Mouse (Mus musculus) hindbrain, postnatal 0 days (tissue): ENCODE measurements around the gene Stac3. TPM values are rescaled to one million over a fixed set of nuclear protein-coding genes. Genes with fewer than 3 reads are reported as not detected.

ENCODE experiments used
- ATAC-seq: fragments of 200-750 bp; cut with Nextera tagmentation; 2 replicates; pipeline ENCODE4 v1.8.0; 2017; ENCODE audit warnings: mild to moderate bottlenecking, moderate TSS enrichment, moderate library complexity
- DNase-seq: peaks from one replicate; pipeline ENCODE4 v3.0.0-alpha.2; 2015; ENCODE audit warnings: low spot score
- H3K27ac ChIP-seq: fragments of 300-500 bp; sonication (generic); 2 replicates; pipeline ENCODE4 v1.5.1; 2014; ENCODE audit warnings: mild to moderate bottlenecking
- H3K27me3 ChIP-seq: fragments of 300-500 bp; sonication (generic); 2 replicates; pipeline ENCODE4 v1.6.1; 2014; ENCODE audit warnings: low read length, mixed read lengths; ENCODE audit not compliant: insufficient read depth
- H3K36me3 ChIP-seq: fragments of 300-500 bp; sonication (generic); 2 replicates; pipeline ENCODE4 v1.6.1; 2014; ENCODE audit warnings: low read length, mixed read lengths; ENCODE audit not compliant: insufficient read depth
- H3K4me1 ChIP-seq: fragments of 300-500 bp; sonication (generic); 2 replicates; pipeline ENCODE4 v1.6.1; 2014; ENCODE audit warnings: antibody characterized with exemption, low read length, mixed read lengths; ENCODE audit not compliant: insufficient read depth
- H3K4me2 ChIP-seq: fragments of 300-500 bp; sonication (generic); 2 replicates; pipeline ENCODE4 v1.6.1; 2014; ENCODE audit warnings: low read depth, mild to moderate bottlenecking, low read length, moderate library complexity, mixed read lengths
- H3K4me3 ChIP-seq: fragments of 300-500 bp; sonication (generic); 2 replicates; pipeline ENCODE4 v1.5.1; 2014; ENCODE audit warnings: low read length
- H3K9ac ChIP-seq: fragments of 300-500 bp; sonication (generic); replicated peaks from 2 replicates; pipeline ENCODE4 v1.6.1; 2014; ENCODE audit warnings: mild to moderate bottlenecking, low read length, moderate library complexity, mixed read lengths
- H3K9me3 ChIP-seq: fragments of 300-500 bp; sonication (generic); 2 replicates; pipeline ENCODE4 v1.6.1; 2016; ENCODE audit warnings: low read length, mixed read lengths
- CTCF ChIP-seq: IDR thresholded peaks from 2 replicates; pipeline ENCODE4 v1.5.1; 2016; ENCODE audit warnings: antibody characterized with exemption, control low read depth, low read depth
- WGBS: fragments of 180-500 bp; shearing (Covaris S2); extraction: QIAGEN DNeasy Blood & Tissue Kit; methylation state at CpG from one replicate; pipeline ENCODE4 v1.1.7; 2014; 5-methylcytosine and 5-hydroxymethylcytosine counted together
- polyA plus RNA-seq: library from polyadenylated mRNA; unstranded; fragments of >200 nt; fragmentation: Nextera tagmentation; extraction: Ambion mirVana; gene quantifications from 2 replicates; pipeline ENCODE4 v1.2.1, GENCODE M21; 2015
- total RNA-seq: library from RNA; depleted of rRNA; stranded (reverse); fragments of >200 nt; gene quantifications from 2 replicates; pipeline ENCODE4 v1.2.3, GENCODE M21; 2014

Gene Stac3
- total and polyA plus RNA-seq, 2 experiments from 2014 or later: 1.4 to 3.7 TPM

DNA sequence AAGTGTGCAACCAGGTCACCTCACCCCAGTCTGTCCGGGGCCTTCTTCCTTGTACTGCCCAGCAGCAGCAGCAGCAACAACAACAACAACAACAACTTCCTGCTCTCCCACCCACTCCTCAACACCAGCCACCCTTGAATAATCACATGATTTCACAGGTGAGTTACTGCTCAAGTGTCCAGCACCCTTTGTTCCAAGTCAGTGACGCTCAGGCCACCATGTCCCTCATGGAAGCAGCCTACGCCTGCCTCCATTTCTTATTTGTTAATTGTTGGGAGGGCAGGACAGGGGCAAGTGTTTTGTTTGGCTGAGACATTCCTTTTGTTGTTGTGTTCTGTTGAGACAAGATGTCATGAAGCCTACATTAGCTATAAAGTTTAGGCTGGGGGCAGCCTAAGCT is 24.9 kb upstream of the Stac3 start:
- 90% methylated on average over 3 of the region's 3 CpGs for WGBS
- ATAC-seq (no peak), DNase-seq (no peak)
- Histone ChIP-seq H3K4me2 (no peak overlapping the region), H3K9ac (no peak overlapping the region), H3K36me3 (peaks cover 28% of the 10 kb centered on the region; the same call in 1 of the 2 replicates), H3K4me3 (no peak overlapping the region), H3K4me1 (no peaks in the 10 kb centered on the region), H3K27me3 (no peaks in the 10 kb centered on the region), H3K27ac (no peak overlapping the region), H3K9me3 (no peaks in the 10 kb centered on the region)
- no peak for TF ChIP-seq CTCF

DNA sequence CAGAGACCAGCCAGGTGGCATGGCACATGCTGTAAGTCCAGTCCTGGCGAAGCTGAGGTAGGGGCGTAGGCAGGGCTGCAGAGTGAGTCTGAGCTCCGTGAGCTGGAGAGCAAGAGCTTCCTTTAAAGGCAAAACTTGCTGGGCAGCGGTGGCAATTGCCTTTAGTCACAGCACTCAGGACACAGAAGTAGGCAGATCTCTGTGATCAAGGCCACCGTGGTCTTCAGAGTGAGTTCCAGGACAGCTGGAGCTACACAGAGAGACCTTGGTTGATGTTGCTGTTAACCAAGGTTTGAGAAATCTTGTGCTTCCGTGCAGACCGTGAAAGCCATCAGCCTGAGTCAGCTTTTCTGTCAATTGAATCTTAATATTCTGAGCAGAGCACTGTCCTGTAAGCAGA is 24.2 kb upstream of the Stac3 start:
- TF ChIP-seq CTCF: no peak
- WGBS: 83% methylated on average over 7 of the region's 7 CpGs
- Histone ChIP-seq H3K36me3 (peaks cover 25% of the 10 kb centered on the region; the same call in 1 of the 2 replicates), H3K4me3 (no peak overlapping the region), H3K4me1 (no peaks in the 10 kb centered on the region), H3K9me3 (no peaks in the 10 kb centered on the region), H3K9ac (no peak overlapping the region), H3K27me3 (no peaks in the 10 kb centered on the region), H3K4me2 (no peak overlapping the region), H3K27ac (no peak overlapping the region)
- ATAC-seq (no peak), DNase-seq (no peak)

- peak; percentile 74 for TF ChIP-seq CTCF
- Histone ChIP-seq H3K4me2 (no peak overlapping the region), H3K36me3 (peaks cover 32% of the 10 kb centered on the region; the same call in 1 of the 2 replicates), H3K4me1 (no peaks in the 10 kb centered on the region), H3K4me3 (no peak overlapping the region), H3K27ac (no peak overlapping the region), H3K9ac (no peak overlapping the region), H3K27me3 (no peaks in the 10 kb centered on the region), H3K9me3 (no peaks in the 10 kb centered on the region)
- ATAC-seq: 0 out of 2 replicates have a peak, but pooled peaks have one; percentile 56
- peak; percentile 74 for DNase-seq
- WGBS: 92% methylated on average over 4 of the region's 4 CpGs
Observed at GRCm38 (mm10) chr10:127479131-127479530, 22.4 kb upstream of the Stac3 start.

GRCm38 (mm10) chr10:127480833-127481813 is 20.4 kb upstream of the Stac3 start:
- 0 out of 2 replicates have a peak, but pooled peaks have one; percentile 11 for TF ChIP-seq CTCF
- peaks cover 41% of the 10 kb centered on the region for H3K36me3 ChIP-seq
- no peak overlapping the region for H3K9ac ChIP-seq
- 78% methylated on average over 19 of the region's 19 CpGs for WGBS
- no peak overlapping the region for H3K4me3 ChIP-seq
- no peak overlapping the region for H3K4me2 ChIP-seq
- no peaks in the 10 kb centered on the region for H3K27me3 ChIP-seq
- DNase-seq (no peak), ATAC-seq (peak; percentile 46; the same call in 1 of the 2 replicates)
- H3K4me1 ChIP-seq: no peaks in the 10 kb centered on the region
- no peak overlapping the region for H3K27ac ChIP-seq
- no peaks in the 10 kb centered on the region for H3K9me3 ChIP-seq

DNA sequence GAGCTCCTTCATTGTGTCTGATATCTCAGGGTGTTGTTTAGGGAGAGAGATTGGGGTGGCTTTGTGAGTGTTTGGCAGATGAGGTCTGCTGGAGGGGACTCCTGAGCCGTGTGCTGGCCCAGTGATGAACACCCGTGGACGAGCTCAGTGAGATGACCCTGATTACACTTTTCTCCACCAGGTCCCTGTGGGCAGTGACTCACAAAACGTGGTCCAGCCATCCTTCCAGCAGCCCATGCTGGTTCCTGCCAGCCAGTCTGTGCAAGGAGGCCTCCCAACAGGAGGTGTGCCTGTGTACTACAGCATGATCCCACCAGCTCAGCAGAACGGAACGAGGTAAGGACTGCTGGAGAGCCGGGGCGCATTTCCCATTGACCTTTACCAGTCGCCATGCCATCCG is 16.3 kb upstream of the Stac3 start:
- no peak overlapping the region for H3K4me2 ChIP-seq
- no peak overlapping the region for H3K9ac ChIP-seq
- H3K9me3 ChIP-seq: no peaks in the 10 kb centered on the region
- ATAC-seq: no peak
- H3K36me3 ChIP-seq: peaks cover 41% of the 10 kb centered on the region
- no peaks in the 10 kb centered on the region for H3K27me3 ChIP-seq
- H3K27ac ChIP-seq: no peak overlapping the region
- H3K4me3 ChIP-seq: no peak overlapping the region
- no peak for TF ChIP-seq CTCF
- 82% methylated on average over 10 of the region's 10 CpGs for WGBS
- DNase-seq: no peak
- H3K4me1 ChIP-seq: no peaks in the 10 kb centered on the region

DNA sequence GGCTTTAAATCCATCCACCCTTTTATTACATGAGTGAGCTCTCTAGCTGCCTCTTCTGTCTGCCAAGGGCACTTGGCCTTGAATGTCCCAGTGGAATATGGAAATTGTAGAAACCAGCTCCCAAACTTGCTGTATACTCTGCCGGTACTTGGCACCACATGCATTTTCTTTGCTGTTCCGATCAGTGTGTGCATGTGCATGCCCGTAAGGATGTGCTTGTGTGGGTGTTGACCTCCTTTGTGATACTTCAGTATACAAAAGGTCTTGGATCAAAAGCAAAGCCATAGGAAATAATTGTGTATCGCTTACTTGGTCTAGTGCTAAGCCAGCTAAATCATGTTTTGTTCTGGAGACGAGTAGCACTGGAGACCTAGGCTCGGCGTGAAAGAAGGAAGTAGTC is 12.6 kb upstream of the Stac3 start:
- Histone ChIP-seq H3K27me3 (no peaks in the 10 kb centered on the region), H3K4me2 (no peak overlapping the region), H3K36me3 (peaks cover 35% of the 10 kb centered on the region), H3K9ac (no peak overlapping the region), H3K4me1 (0 out of 2 replicates have a peak, but pooled peaks cover 3% of the 10 kb centered on the region), H3K27ac (no peak overlapping the region), H3K4me3 (no peak overlapping the region), H3K9me3 (no peaks in the 10 kb centered on the region)
- DNase-seq (no peak), ATAC-seq (no peak)
- TF ChIP-seq CTCF: no peak
- 72% methylated on average over 7 of the region's 7 CpGs for WGBS
